Mouse (Mus musculus): ENCODE measurements around the gene Gnb1l.

DNA sequence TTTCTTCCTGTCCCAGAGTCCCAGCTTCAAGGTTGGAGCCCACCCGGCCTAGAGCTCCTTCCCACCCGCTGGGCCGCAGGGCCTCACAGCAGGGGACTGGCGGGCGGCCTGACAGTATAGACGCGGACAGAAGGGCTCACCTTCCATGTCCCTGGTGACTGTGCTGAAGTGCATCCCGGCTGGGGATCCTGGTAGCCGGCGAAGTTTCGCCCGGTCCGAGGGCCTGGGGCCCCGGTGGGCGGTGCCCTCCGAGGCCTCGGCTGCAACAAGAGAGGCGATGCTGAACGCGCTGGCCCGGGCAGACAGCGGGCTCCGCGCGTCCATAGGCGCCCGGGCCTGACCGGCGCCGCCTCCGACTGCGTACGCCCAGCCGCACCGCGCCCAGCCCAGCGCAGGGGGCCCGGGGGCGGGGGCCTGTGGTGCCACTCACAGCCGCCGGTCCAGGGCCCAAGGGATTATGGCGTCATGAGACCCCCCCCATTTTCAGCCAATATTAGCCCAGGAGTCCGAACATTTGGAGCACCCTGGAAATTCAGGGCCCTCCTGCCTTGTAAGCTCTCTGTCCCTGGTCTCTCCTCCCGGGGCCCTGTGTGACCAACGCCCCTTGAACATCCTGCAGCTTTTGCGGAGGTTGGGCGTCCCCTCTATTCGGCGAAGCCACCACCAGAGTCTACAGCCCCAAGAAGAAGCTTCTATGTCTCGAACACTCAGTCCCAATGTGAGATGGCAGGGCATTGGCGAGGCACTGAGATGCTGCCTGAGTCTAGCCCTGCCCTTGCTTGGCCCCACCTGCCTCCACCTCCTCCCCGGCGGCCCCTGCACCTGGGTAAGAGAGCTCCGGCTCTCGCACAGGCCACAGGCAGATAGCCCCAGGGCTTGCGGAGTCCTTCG, 89.6 kb downstream of the Gnb1l start:
- no peak for TF ChIP-seq POLR2A (IDR thresholded peaks at IDR 0.05; ENCODE audit: low read depth, low read length)
- TF ChIP-seq CTCF (IDR thresholded peaks at IDR 0.05; ENCODE audit: extremely low read depth, insufficient read length, insufficient replicate concordance, low read depth, low read length): no peak
